Mouse (Mus musculus) heart, adult 2 months (tissue): ENCODE results near the gene Cflar.

Experiments used
- EP300 ChIP-seq: fragments of 200-500 bp; IDR thresholded peaks from 2 replicates; pipeline ENCODE4 v1.6.1; 2011; ENCODE audit warnings: low read depth, low read length, control low read depth; ENCODE audit not compliant: insufficient read depth
- POLR2A ChIP-seq: fragments of 200-500 bp; IDR thresholded peaks from 2 replicates; pipeline ENCODE4 v1.6.1; 2011; ENCODE audit warnings: mild to moderate bottlenecking, low read depth, low read length, control low read depth; ENCODE audit not compliant: insufficient read depth

- no peak for TF ChIP-seq POLR2A
- TF ChIP-seq EP300 = no peak
Observed at GRCm38 (mm10) chr1:58797370-58797769, 86.1 kb downstream of the Cflar start.
